Mouse (Mus musculus) induced T-regulatory cell, adult 2 months (primary cell): Measurements from ENCODE around the gene Rasal1.

Experiments
- DNase-seq: peaks from one replicate; pipeline ENCODE4 v3.0.0-alpha.2; 2012; ENCODE audit warnings: low read depth

Rasal1 gene

GRCm38 (mm10) chr5:120648569-120649373 lies at the start of gene Rasal1:
Gene Rasal1, plus strand, starts transcription at chr5:120648812.
- peak; percentile 95 for DNase-seq

DNA sequence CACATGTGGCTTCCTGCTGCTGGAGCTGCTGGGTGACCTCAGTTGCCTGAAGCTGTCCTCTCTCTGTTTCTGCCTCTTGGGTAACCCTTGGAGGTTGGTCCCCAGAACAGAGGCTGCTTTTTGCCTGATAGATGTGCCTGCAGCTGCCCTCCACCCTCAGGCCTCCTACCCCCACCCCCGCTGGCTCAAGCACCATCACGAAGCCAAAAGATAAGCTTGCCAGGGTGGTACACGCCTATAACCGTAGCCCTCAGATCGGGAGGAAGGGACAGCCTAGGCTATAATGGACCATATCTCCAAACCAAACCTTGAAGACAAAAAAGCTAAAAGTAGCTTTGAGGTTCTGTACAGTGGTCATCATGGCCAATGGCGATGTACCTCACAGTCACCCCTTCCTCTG lies 49.0 kb upstream of the Rasal1 start:
- no peak for DNase-seq

GRCm38 (mm10) chr5:120600946-120601668 lies 47.5 kb upstream of the Rasal1 start:
- DNase-seq, result peak; percentile 58

GRCm38 (mm10) chr5:120602210-120602609 lies 46.4 kb upstream of the Rasal1 start:
- DNase-seq, result no peak

DNA sequence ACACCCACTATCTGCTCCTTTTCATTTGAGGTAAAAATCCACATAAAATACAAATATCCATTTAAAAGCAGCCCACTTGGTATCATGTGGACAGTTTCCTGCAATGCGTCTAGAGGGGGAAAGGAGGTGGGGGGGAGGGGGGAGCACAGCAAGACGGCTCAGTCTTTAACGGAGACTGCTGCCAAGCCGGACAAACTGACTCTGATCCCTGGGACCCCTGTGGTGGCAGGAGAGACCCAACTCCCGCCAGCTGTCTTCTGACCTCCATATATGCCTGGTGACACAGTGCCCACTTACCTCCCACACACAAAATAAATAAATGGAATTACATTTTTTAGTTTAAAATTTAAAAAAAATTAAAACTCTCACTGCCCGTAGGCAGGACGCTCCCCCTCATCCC lies 45.1 kb upstream of the Rasal1 start:
- no peak for DNase-seq

GRCm38 (mm10) chr5:120604839-120605238 lies 43.8 kb upstream of the Rasal1 start:
- peak; percentile 94 for DNase-seq

DNA sequence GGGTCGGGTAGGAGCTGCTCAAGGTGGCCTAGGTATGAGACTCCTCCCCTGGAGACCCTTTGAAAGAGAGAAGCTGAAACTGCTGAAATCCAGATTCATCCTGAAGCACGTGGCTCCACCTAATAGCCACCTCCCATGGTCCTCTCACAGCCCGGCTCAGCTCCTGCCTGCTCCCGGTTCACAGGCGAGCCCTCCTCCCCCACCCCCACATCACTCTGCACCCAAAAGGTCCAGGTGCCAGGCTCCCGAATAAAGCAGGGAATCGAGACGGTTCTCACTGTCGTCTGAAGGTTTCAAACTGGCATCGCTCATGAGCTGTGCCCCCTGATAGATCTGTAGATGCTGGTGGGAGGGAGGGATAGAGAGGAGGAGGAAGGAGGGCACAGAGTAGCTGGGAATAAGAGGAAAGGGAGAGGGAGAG lies 43.4 kb upstream of the Rasal1 start:
- no peak for DNase-seq

- DNase-seq, result peak; percentile 96
Measured at GRCm38 (mm10) chr5:120605688-120606087, 42.9 kb upstream of the Rasal1 start.

DNA sequence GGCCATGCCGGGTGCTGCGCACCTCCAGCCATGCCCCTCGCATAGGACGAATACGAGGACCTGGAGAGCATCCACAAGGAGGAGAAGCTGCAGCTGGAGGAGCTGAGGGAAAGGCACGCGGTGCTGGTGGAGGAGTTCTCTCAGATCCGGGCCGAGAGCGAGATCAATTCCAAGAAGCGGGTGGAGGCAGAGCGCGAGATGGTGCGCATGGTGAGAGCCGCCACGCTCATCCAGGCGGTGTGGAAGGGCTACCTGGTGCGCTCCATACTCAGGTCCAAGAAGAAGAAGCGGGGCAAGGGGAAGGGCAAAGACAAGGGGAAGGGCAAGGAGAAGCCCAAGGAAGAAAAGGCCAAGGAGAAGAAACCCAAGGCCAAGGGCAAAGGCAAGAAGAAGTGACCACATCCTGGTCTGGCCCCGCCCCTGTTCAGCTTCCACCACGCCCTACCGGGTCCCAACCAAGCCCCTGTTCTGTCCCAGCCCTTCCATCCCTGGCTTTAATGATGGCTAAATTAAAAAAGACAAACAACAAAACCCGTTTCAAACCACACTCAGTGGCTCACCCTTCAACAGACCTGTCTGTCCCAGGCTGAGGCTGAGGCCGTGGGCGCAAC lies 41.9 kb upstream of the Rasal1 start:
- DNase-seq, result no peak

DNA sequence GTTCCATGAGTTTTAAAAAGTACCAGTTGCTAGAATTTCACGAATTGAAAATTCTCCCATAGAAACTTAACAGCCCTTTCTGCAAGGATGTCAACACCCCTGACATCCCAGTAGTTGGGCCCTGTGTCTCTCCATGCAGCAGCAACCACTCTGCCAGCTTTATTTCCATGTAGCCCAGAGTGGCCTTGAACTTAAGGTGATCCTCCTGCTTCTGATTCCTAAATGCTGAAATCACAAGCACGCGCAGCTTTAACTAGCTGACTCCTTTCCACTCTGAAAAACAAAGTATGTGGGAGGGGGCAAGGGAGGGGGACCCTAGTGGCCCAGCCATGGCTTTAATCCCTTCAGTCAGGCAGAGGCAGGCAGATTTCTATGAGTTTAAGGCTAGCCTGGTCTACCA lies 41.3 kb upstream of the Rasal1 start:
- no peak for DNase-seq

- DNase-seq, result no peak
Measured at GRCm38 (mm10) chr5:120609246-120609775, 39.3 kb upstream of the Rasal1 start.

GRCm38 (mm10) chr5:120610906-120611305 lies 37.7 kb upstream of the Rasal1 start:
- no peak for DNase-seq

GRCm38 (mm10) chr5:120611416-120611815 lies 37.2 kb upstream of the Rasal1 start:
- DNase-seq, result no peak

GRCm38 (mm10) chr5:120612442-120612821 lies 36.2 kb upstream of the Rasal1 start, which contains the start of the genes Rita1 and Ddx54:
Gene Rita1, minus strand, starts transcription at chr5:120612589.
Gene Ddx54, plus strand, starts transcription at chr5:120612739.
- no peak for DNase-seq

DNA sequence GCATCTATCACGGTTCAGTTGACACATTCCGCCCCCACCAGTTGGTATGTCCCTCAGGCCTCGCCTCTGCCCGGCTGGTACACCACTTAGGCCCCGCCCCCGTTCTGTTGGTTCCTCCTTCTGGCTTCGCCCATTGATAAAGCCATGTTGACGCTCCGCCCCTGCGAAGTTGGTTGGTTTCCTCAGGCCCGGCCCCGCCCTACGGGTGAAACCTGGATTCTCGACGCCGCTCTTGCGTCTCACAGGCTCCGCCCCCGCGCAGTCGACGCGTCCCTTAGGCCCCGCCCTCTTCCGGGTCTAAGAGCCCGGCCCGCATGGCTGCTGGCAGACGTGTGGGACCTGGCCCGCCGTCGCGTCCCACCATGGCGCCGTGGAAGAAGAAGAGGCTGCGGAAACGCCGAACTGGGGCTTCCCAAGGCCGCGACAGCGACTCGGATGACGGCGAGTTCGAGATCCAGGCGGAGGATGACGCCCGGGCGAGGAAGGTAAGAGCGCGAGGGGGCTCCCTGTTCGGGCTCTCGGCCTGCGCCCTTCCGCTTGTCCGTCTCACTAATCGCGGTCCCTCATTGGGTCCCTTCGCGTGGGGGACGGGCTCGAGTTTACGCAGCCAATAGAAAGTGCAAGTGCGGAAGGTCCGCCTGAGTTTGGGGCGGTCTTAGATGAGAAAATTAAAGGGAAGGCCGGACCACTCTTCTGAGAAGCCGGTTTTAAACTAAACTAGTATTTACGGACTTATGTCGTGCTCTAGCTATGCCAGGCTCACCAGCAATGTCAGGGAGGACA lies 35.6 kb upstream of the Rasal1 start:
- DNase-seq, result peak; percentile 100

- peak; percentile 84 for DNase-seq
Measured at GRCm38 (mm10) chr5:120615903-120616302, 32.7 kb upstream of the Rasal1 start.

GRCm38 (mm10) chr5:120618778-120619177 lies 29.8 kb upstream of the Rasal1 start:
- DNase-seq, result no peak

DNA sequence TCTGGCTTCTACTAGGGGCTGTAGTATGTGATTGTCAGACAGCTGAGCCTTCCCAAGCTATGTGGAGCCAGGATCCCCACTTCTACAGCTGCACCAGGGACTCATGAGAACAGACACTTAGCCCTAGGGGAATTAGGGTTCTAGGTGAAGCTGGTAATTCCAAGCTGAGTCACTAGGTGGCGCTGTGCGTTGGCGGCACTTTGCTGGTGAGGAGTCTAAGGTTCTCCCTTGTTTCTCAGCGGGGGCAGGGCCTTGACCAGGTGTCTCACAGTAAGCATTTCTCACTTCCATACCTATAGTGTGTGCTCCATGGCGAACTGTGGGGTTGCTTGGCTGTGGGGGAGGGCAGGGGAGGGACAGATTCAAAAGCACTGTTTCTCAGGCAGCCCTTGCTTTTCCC lies 29.4 kb upstream of the Rasal1 start:
- DNase-seq, result peak; percentile 88

DNA sequence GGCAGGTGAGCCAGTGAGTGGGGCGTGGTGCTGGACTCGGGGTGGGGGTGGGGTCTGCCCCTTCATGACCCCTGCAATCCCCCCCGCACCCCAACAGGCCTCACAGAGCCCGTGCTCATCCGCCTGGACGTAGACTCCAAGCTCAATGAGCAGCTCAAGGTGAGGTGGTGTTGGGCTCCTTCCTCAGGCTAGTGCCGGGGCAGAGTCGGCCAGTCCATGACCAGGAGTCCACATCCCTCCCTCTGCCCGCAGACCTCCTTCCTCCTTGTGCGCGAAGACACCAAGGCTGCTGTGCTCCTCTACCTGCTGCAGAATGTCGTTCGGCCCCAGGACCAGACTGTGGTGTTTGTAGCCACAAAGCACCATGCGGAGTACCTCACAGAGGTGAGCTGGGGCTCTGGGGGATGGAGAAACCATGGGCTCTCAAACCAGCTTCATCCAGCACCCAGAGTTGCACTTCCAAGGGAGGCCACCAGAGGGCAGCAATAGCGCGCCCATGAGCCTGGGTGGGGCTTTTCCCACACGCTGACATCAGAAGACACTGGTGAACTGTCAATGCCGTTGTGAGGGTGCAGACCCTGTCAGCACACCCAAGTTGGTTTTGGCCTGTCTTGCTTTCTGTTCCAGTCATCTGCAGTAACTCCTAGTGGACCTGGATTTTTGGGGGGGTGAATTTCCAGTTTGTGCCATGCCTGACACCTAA lies 28.1 kb upstream of the Rasal1 start:
- DNase-seq, result peak; percentile 96

DNA sequence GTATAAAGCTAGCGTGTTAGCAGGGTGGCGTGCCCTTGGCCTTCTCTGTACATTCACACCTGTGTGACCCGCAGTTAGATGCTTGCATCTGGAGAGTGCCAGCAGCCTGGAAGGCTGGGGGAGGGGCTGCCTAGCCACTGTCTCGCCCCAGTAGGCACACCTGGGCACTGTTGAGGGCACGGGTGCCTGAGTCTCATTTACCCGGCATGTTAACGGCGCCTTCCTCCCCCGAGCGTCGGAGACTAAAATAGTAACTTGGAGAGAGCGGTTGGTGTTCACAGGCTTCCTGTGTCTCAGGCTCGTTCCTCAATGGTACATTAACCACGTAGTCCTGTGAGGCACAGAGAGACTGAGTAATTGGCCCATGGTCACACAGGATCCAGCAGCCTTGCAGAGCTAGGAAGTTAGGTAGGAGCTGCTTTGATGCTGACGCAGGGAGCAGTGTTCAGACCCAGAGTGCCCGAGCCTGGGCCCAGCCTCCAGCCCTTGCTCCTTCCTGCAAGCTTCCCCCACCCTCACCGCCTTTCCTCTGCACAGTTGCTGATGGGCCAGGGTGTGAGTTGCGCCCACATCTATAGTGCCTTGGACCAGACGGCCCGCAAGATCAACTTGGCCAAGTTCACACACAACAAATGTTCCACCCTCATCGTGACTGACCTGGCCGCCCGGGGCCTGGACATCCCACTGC lies 27.4 kb upstream of the Rasal1 start:
- peak; percentile 87 for DNase-seq

GRCm38 (mm10) chr5:120621846-120622197 lies 26.8 kb upstream of the Rasal1 start:
- DNase-seq, result no peak
